ENCODE assay signal across 12 mouse cellular contexts in genomic region chr5:29274746-29275145, GRCm38 (mm10).
DNase-seq lines count a peak whose midpoint lies in the region; ATAC-seq and TF ChIP-seq lines count a peak whose summit lies in the region.
"Had no signal": no experiment of that assay in that cellular context is flagged by ENCODE, and none has a peak within 500 bp of the region (broad histone marks: within the 10 kb centered on the region; RNA-seq: fewer than 3 reads in every experiment).

No protein-coding gene starts in this region.

- no peak for ATAC-seq in liver, postnatal 0 days
- no peak for ATAC-seq in liver, embryonic 12.5 days
- ATAC-seq in Patski: no peak

- no peak overlapping the region for H3K4me3 ChIP-seq in gastrocnemius, adult 2 months
- H3K4me3 ChIP-seq in liver, postnatal 0 days (ENCODE audit: low read depth, low read length): no peak overlapping the region
- H3K4me3 ChIP-seq in liver, embryonic 12.5 days: no peak overlapping the region
- H3K4me3 ChIP-seq: hindbrain, embryonic 13.5 days had no signal

- H3K9me3 ChIP-seq in liver, postnatal 0 days (ENCODE audit: low read length): no peaks in the 10 kb centered on the region
- no peaks in the 10 kb centered on the region for H3K9me3 ChIP-seq in liver, embryonic 12.5 days (replicated peaks)
- H3K9me3 ChIP-seq: G1E; hindbrain, embryonic 13.5 days had no signal

- no peak for TF ChIP-seq EP300 in liver, postnatal 0 days (IDR thresholded peaks at IDR 0.05; ENCODE audit: low read depth)

- TF ChIP-seq CTCF in gastrocnemius, adult 2 months (IDR thresholded peaks at IDR 0.05): peak; percentile 33
- peak; percentile 48 for TF ChIP-seq CTCF in liver, postnatal 0 days (IDR thresholded peaks at IDR 0.05; ENCODE audit: low read depth)
- TF ChIP-seq CTCF in Patski (IDR thresholded peaks at IDR 0.05): peak; percentile 62

- H3K4me2 ChIP-seq in liver, postnatal 0 days (ENCODE audit: low read depth, low read length): no peak overlapping the region
- H3K4me2 ChIP-seq in liver, embryonic 12.5 days: no peak overlapping the region
- H3K4me2 ChIP-seq: hindbrain, embryonic 13.5 days had no signal

- in situ Hi-C loops in Patski (cut with MboI; ENCODE audit: low pct_unique_long_range_greater_than_20kb): loop anchor here (5.0 kb wide), 1 partner anchor 242 kb away; no protein-coding TSS in a partner anchor

- intact Hi-C loops in gastrocnemius, adult 2 months (cut with DNase I): no loop called here
- intact Hi-C loops in gastrocnemius, postnatal 36 days (cut with DNase I): no loop called here

- no peaks in the 10 kb centered on the region for H3K27me3 ChIP-seq in liver, postnatal 0 days (ENCODE audit: insufficient read depth, low read length)
- H3K27me3 ChIP-seq in liver, embryonic 12.5 days (replicated peaks): no peaks in the 10 kb centered on the region
- no peaks in the 10 kb centered on the region for H3K27me3 ChIP-seq in Patski
- H3K27me3 ChIP-seq: hindbrain, embryonic 13.5 days had no signal

- no peak overlapping the region for H3K9ac ChIP-seq in liver, postnatal 0 days (replicated peaks)
- H3K9ac ChIP-seq in liver, embryonic 12.5 days: no peak overlapping the region
- H3K9ac ChIP-seq: hindbrain, embryonic 13.5 days had no signal

- no peaks in the 10 kb centered on the region for H3K36me3 ChIP-seq in liver, postnatal 0 days (replicated peaks; ENCODE audit: insufficient read depth, low read length)
- no peaks in the 10 kb centered on the region for H3K36me3 ChIP-seq in liver, embryonic 12.5 days

- POLR2A ChIA-PET in Patski (lab: Charles Lee): no interaction called here

- CTCF ChIA-PET in Patski (lab: Charles Lee): interaction anchor here (1.1 to 1.3 kb wide), 2 partner anchors 15 to 823 kb away, joined by 3 to 4 read pairs; no protein-coding TSS in a partner anchor

- DNase-seq in gastrocnemius, adult 2 months: no peak
- no peak for DNase-seq in gastrocnemius, postnatal 36 days
- no peak for DNase-seq in liver, postnatal 0 days
- no peak for DNase-seq in Patski (ENCODE audit: low read depth, low spot score)
- DNase-seq in lung, postnatal 25 days (ENCODE audit: low spot score): peak; percentile 11
- DNase-seq in frontal cortex, postnatal 25 days (ENCODE audit: low spot score in 2 of 2): no peak
- DNase-seq in cerebellum, adult 8-10 months: no peak
- DNase-seq: gastrocnemius, postnatal 14 days had no signal

- H3K4me1 ChIP-seq in liver, postnatal 0 days (ENCODE audit: insufficient read depth): no peaks in the 10 kb centered on the region
- H3K4me1 ChIP-seq in liver, embryonic 12.5 days: no peaks in the 10 kb centered on the region
- H3K4me1 ChIP-seq: hindbrain, embryonic 13.5 days had no signal

- H3K27ac ChIP-seq in gastrocnemius, adult 2 months: no peak overlapping the region
- H3K27ac ChIP-seq in liver, postnatal 0 days (ENCODE audit: low read depth): no peak overlapping the region
- no peak overlapping the region for H3K27ac ChIP-seq in liver, embryonic 12.5 days
- H3K27ac ChIP-seq: hindbrain, embryonic 13.5 days; macrophage had no signal
